Mouse (Mus musculus): ENCODE measurements at regions not wholly inside any gene's neighbourhood (a gene's known extent, or its start where the extent isn't known, plus 50 kb on each side); places are given as distances from the start of the nearest gene placed in this dataset.

GRCm38 (mm10) chr2:117929586-117929985 is 182.1 kb upstream of the Thbs1 start:
- no peaks in the 10 kb centered on the region for H3K79me2 ChIP-seq (replicated peaks; ENCODE audit: control insufficient read depth, insufficient read depth, low read length)
- no peak overlapping the region for H3K4me3 ChIP-seq
- TF ChIP-seq POLR2A (IDR thresholded peaks at IDR 0.05; ENCODE audit: insufficient read depth, low read depth, low read length): no peak
- no peak for TF ChIP-seq CTCF (IDR thresholded peaks at IDR 0.05)
- TF ChIP-seq EP300 (IDR thresholded peaks at IDR 0.05; ENCODE audit: insufficient read depth, low read depth, low read length): no peak
- H3K27me3 ChIP-seq (ENCODE audit: control insufficient read depth, insufficient read depth, low read length): no peaks in the 10 kb centered on the region
- H3K9ac ChIP-seq (ENCODE audit: low read depth, low read length): no peak overlapping the region
- no peak overlapping the region for H3K27ac ChIP-seq
- H3K36me3 ChIP-seq (ENCODE audit: control insufficient read depth, insufficient read depth, low read length): no peaks in the 10 kb centered on the region
- WGBS: 56% methylated on average over 1 of the region's 1 CpGs
- no peaks in the 10 kb centered on the region for H3K4me1 ChIP-seq (ENCODE audit: control insufficient read depth, insufficient read depth, low read length)
- DNase-seq: no peak
- intact Hi-C loops (cut with DNase I): no loop called here

- Histone ChIP-seq H3K4me3 (no peak overlapping the region), H3K27me3 (ENCODE audit: control insufficient read depth, insufficient read depth, low read length) (no peaks in the 10 kb centered on the region), H3K27ac (no peak overlapping the region), H3K36me3 (ENCODE audit: control insufficient read depth, insufficient read depth, low read length) (no peaks in the 10 kb centered on the region), H3K9ac (ENCODE audit: low read depth, low read length) (no peak overlapping the region), H3K79me2 (replicated peaks; ENCODE audit: control insufficient read depth, insufficient read depth, low read length) (no peaks in the 10 kb centered on the region), H3K4me1 (ENCODE audit: control insufficient read depth, insufficient read depth, low read length) (no peaks in the 10 kb centered on the region)
- intact Hi-C loops (cut with DNase I): no loop called here
- no peak for DNase-seq
- WGBS: 94% methylated on average over 3 of the region's 3 CpGs
- TF ChIP-seq EP300 (IDR thresholded peaks at IDR 0.05; ENCODE audit: insufficient read depth, low read depth, low read length) (no peak), POLR2A (IDR thresholded peaks at IDR 0.05; ENCODE audit: insufficient read depth, low read depth, low read length) (no peak), CTCF (IDR thresholded peaks at IDR 0.05) (no peak)
These were observed 180.7 kb upstream of the Thbs1 start for GRCm38 (mm10) chr2:117930895-117931537.

- H3K27ac ChIP-seq: no peak overlapping the region
- H3K9ac ChIP-seq (ENCODE audit: low read depth, low read length): no peak overlapping the region
- H3K36me3 ChIP-seq (ENCODE audit: control insufficient read depth, insufficient read depth, low read length): no peaks in the 10 kb centered on the region
- no peaks in the 10 kb centered on the region for H3K79me2 ChIP-seq (replicated peaks; ENCODE audit: control insufficient read depth, insufficient read depth, low read length)
- no peaks in the 10 kb centered on the region; the same call in 1 of the 2 replicates for H3K4me1 ChIP-seq (ENCODE audit: control insufficient read depth, insufficient read depth, low read length)
- no peak overlapping the region for H3K4me3 ChIP-seq
- WGBS: 43% methylated on average over 6 of the region's 6 CpGs
- TF ChIP-seq CTCF (IDR thresholded peaks at IDR 0.05) (no peak), EP300 (IDR thresholded peaks at IDR 0.05; ENCODE audit: insufficient read depth, low read depth, low read length) (no peak), POLR2A (IDR thresholded peaks at IDR 0.05; ENCODE audit: insufficient read depth, low read depth, low read length) (no peak)
- no peak for DNase-seq
- intact Hi-C loops (cut with DNase I): no loop called here
- H3K27me3 ChIP-seq (ENCODE audit: control insufficient read depth, insufficient read depth, low read length): no peaks in the 10 kb centered on the region
These were observed 175.1 kb upstream of the Thbs1 start for GRCm38 (mm10) chr2:117936590-117936989.

GRCm38 (mm10) chr2:117938283-117939049 is 173.2 kb upstream of the Thbs1 start:
- H3K79me2 ChIP-seq (replicated peaks; ENCODE audit: control insufficient read depth, insufficient read depth, low read length): no peaks in the 10 kb centered on the region
- DNase-seq: no peak
- 81% methylated on average over 12 of the region's 12 CpGs for WGBS
- no peaks in the 10 kb centered on the region; the same call in 1 of the 2 replicates for H3K4me1 ChIP-seq (ENCODE audit: control insufficient read depth, insufficient read depth, low read length)
- H3K27me3 ChIP-seq (ENCODE audit: control insufficient read depth, insufficient read depth, low read length): no peaks in the 10 kb centered on the region
- H3K9ac ChIP-seq (ENCODE audit: low read depth, low read length): no peak overlapping the region
- intact Hi-C loops (cut with DNase I): no loop called here
- no peaks in the 10 kb centered on the region for H3K36me3 ChIP-seq (ENCODE audit: control insufficient read depth, insufficient read depth, low read length)
- no peak overlapping the region for H3K27ac ChIP-seq
- no peak overlapping the region for H3K4me3 ChIP-seq
- TF ChIP-seq CTCF (IDR thresholded peaks at IDR 0.05) (no peak), POLR2A (IDR thresholded peaks at IDR 0.05; ENCODE audit: insufficient read depth, low read depth, low read length) (no peak), EP300 (IDR thresholded peaks at IDR 0.05; ENCODE audit: insufficient read depth, low read depth, low read length) (no peak)

- Histone ChIP-seq H3K27ac (no peak overlapping the region), H3K4me3 (no peak overlapping the region), H3K79me2 (replicated peaks; ENCODE audit: control insufficient read depth, insufficient read depth, low read length) (no peaks in the 10 kb centered on the region), H3K4me1 (ENCODE audit: control insufficient read depth, insufficient read depth, low read length) (no peaks in the 10 kb centered on the region; the same call in 1 of the 2 replicates), H3K27me3 (ENCODE audit: control insufficient read depth, insufficient read depth, low read length) (no peaks in the 10 kb centered on the region), H3K9ac (ENCODE audit: low read depth, low read length) (no peak overlapping the region), H3K36me3 (ENCODE audit: control insufficient read depth, insufficient read depth, low read length) (no peaks in the 10 kb centered on the region)
- DNase-seq: no peak
- no peak for TF ChIP-seq POLR2A (IDR thresholded peaks at IDR 0.05; ENCODE audit: insufficient read depth, low read depth, low read length)
- no peak for TF ChIP-seq CTCF (IDR thresholded peaks at IDR 0.05)
- no peak for TF ChIP-seq EP300 (IDR thresholded peaks at IDR 0.05; ENCODE audit: insufficient read depth, low read depth, low read length)
- WGBS: 42% methylated on average over 6 of the region's 6 CpGs
- intact Hi-C loops (cut with DNase I): no loop called here
These were observed 170.1 kb upstream of the Thbs1 start for GRCm38 (mm10) chr2:117941517-117942096.

GRCm38 (mm10) chr2:117943666-117944065 is 168.0 kb upstream of the Thbs1 start:
- WGBS: 74% methylated on average over 5 of the region's 5 CpGs
- Histone ChIP-seq H3K9ac (ENCODE audit: low read depth, low read length) (no peak overlapping the region), H3K36me3 (ENCODE audit: control insufficient read depth, insufficient read depth, low read length) (no peaks in the 10 kb centered on the region), H3K27me3 (ENCODE audit: control insufficient read depth, insufficient read depth, low read length) (no peaks in the 10 kb centered on the region), H3K4me1 (ENCODE audit: control insufficient read depth, insufficient read depth, low read length) (no peaks in the 10 kb centered on the region; the same call in 1 of the 2 replicates), H3K27ac (no peak overlapping the region), H3K4me3 (no peak overlapping the region), H3K79me2 (replicated peaks; ENCODE audit: control insufficient read depth, insufficient read depth, low read length) (no peaks in the 10 kb centered on the region)
- TF ChIP-seq POLR2A (IDR thresholded peaks at IDR 0.05; ENCODE audit: insufficient read depth, low read depth, low read length) (no peak), CTCF (IDR thresholded peaks at IDR 0.05) (no peak), EP300 (IDR thresholded peaks at IDR 0.05; ENCODE audit: insufficient read depth, low read depth, low read length) (no peak)
- DNase-seq: no peak
- intact Hi-C loops (cut with DNase I): no loop called here
